Mouse (Mus musculus) adrenal gland, postnatal 36 days (tissue): ENCODE data around the gene Arhgef33. TPM values are rescaled to one million over a fixed set of nuclear protein-coding genes. Genes with fewer than 3 reads are reported as not detected.

Experiments
- DNase-seq, 2 experiments: peaks; one replicate each; pipeline ENCODE4 v3.0.0; 2021; ENCODE audit warnings: mixed read lengths in 1 of 2
- total RNA-seq, 2 experiments: library from RNA; stranded (reverse); gene quantifications; 2 replicates each; pipeline ENCODE4 v1.2.3; 2021

The Arhgef33 gene
- total RNA-seq, 2 experiments from 2014 or later: 0.63 TPM; not detected in 1

- no peak for DNase-seq
Observed at GRCm38 (mm10) chr17:80446470-80446869, 139.3 kb downstream of the Arhgef33 start.

Other genes with a start within 250 kb of the Arhgef33 start
- 10 to 100 TPM; 45.7 to 51.8 TPM for gene Hnrnpll, start 245.1 kb upstream of the Arhgef33 start, total RNA-seq
- gene Galm, start 179.9 kb upstream of the Arhgef33 start, total RNA-seq: 10 to 100 TPM; 13.9 to 19.8 TPM
- gene Srsf7, start 100.1 kb upstream of the Arhgef33 start, total RNA-seq: 100 to 1,000 TPM; 101 to 144 TPM
- gene Ttc39d, start 99.9 kb upstream of the Arhgef33 start, total RNA-seq: not detected
- 1 to 10 TPM; 7.5 to 7.8 TPM for gene Gemin6, start 83.0 kb upstream of the Arhgef33 start, total RNA-seq
- gene Morn2, start 17.2 kb upstream of the Arhgef33 start, total RNA-seq: 10 to 100 TPM; 13.7 to 17.6 TPM
- gene Dhx57, start 16.9 kb upstream of the Arhgef33 start, total RNA-seq: 10 to 100 TPM; 11.9 to 12.7 TPM
- gene Gm10190, start 66.1 kb downstream of the Arhgef33 start, total RNA-seq: 1 to 10 TPM in 1 of 2 experiments, not detected in 1; 1.1 TPM
- gene Sos1, start 173.0 kb downstream of the Arhgef33 start, total RNA-seq: 10 to 100 TPM; 28.1 to 29.3 TPM